Mouse (Mus musculus) brain, embryonic 14.5 days (tissue): ENCODE results near the gene Atp2a1. TPM values are rescaled to one million over a fixed set of nuclear protein-coding genes. Genes with fewer than 3 reads are reported as not detected.

Experiments
- DNase-seq: peaks from one replicate; pipeline ENCODE4 v3.0.0-alpha.2; 2011; ENCODE audit warnings: low read depth
- CTCF ChIP-seq: fragments of 200-500 bp; IDR thresholded peaks from 2 replicates; pipeline ENCODE4 v1.5.1; 2012; ENCODE audit warnings: inconsistent platforms, mild to moderate bottlenecking, moderate library complexity, borderline replicate concordance; ENCODE audit not compliant: insufficient read depth, insufficient read length; ENCODE audit errors: extremely low read depth
- POLR2A ChIP-seq: fragments of 200-500 bp; IDR thresholded peaks from 2 replicates; pipeline ENCODE4 v1.6.1; 2012; ENCODE audit warnings: mild to moderate bottlenecking, inconsistent platforms, borderline replicate concordance; ENCODE audit not compliant: poor library complexity, insufficient read depth, insufficient read length, severe bottlenecking; ENCODE audit errors: extremely low read depth
- polyA plus RNA-seq: library from polyadenylated mRNA; depleted of rRNA; stranded (reverse); fragments of >200 nt; gene quantifications from 2 replicates; pipeline ENCODE4 v1.2.3, GENCODE M21; 2012; rRNA removed

Atp2a1 gene
- polyA plus RNA-seq, result 1.3 and 1.6 TPM in 2 replicates

GRCm38 (mm10) chr7:126463004-126463403 is at the start of gene Atp2a1:
Atp2a1 (minus strand) TSS chr7:126463108.
- DNase-seq, result no peak
- no peak for TF ChIP-seq CTCF

GRCm38 (mm10) chr7:126511287-126511686 is 48.4 kb upstream of the Atp2a1 start:
- TF ChIP-seq CTCF, result no peak
- no peak for TF ChIP-seq POLR2A
- DNase-seq, result no peak

GRCm38 (mm10) chr7:126507126-126507778 is 44.3 kb upstream of the Atp2a1 start:
- no peak for DNase-seq
- TF ChIP-seq CTCF (no peak), POLR2A (no peak)

- TF ChIP-seq CTCF (no peak), POLR2A (no peak)
- no peak for DNase-seq
Measured at GRCm38 (mm10) chr7:126504913-126505312, 42.0 kb upstream of the Atp2a1 start.

- peak; percentile 53 for TF ChIP-seq CTCF
- peak; percentile 82 for TF ChIP-seq POLR2A
- DNase-seq, result peak; percentile 100
Measured at GRCm38 (mm10) chr7:126503273-126503878, 40.5 kb upstream of the Atp2a1 start, which contains the start of gene Atxn2l. Atxn2l (minus strand) TSS chr7:126503437.

- TF ChIP-seq CTCF (no peak), POLR2A (no peak)
- DNase-seq, result no peak
Measured at GRCm38 (mm10) chr7:126502751-126503150, 39.8 kb upstream of the Atp2a1 start.

- TF ChIP-seq CTCF (no peak), POLR2A (peak; percentile 31; the same call in 1 of the 2 replicates)
- DNase-seq, result peak; percentile 100
Measured at GRCm38 (mm10) chr7:126502023-126502741, 39.3 kb upstream of the Atp2a1 start.

- no peak for TF ChIP-seq POLR2A
- TF ChIP-seq CTCF, result no peak
- no peak for DNase-seq
Measured at GRCm38 (mm10) chr7:126501684-126502022, 38.7 kb upstream of the Atp2a1 start.

GRCm38 (mm10) chr7:126499416-126499815 is 36.5 kb upstream of the Atp2a1 start:
- no peak for TF ChIP-seq POLR2A
- no peak for TF ChIP-seq CTCF
- DNase-seq, result no peak

GRCm38 (mm10) chr7:126497966-126498365 is 35.1 kb upstream of the Atp2a1 start:
- TF ChIP-seq CTCF (no peak), POLR2A (no peak)

GRCm38 (mm10) chr7:126496475-126496874 is 33.6 kb upstream of the Atp2a1 start:
- TF ChIP-seq CTCF (no peak), POLR2A (no peak)
- DNase-seq, result no peak

More at GRCm38 (mm10) chr7:126497966-126498365, 35.1 kb upstream of the Atp2a1 start:
- DNase-seq, result no peak
